Mouse (Mus musculus): Measurements from ENCODE around the gene Gmip. TPM values are rescaled to one million over a fixed set of nuclear protein-coding genes. Genes with fewer than 3 reads are reported as not detected.

Gmip gene
- total and polyA plus RNA-seq, 3 experiments = 48.0 to 85.2 (median 61.2) TPM

- DNase-seq (ENCODE audit: low spot score) = peak; percentile 73
- TF ChIP-seq GATA2 (IDR thresholded peaks at IDR 0.05; ENCODE audit: borderline replicate concordance, low read depth, low read length) (no peak), TAL1 (conservative IDR thresholded peaks at IDR 0.05; ENCODE audit: low read depth, low read length) (no peak), CTCF (IDR thresholded peaks at IDR 0.05; ENCODE audit: low read depth, low read length) (no peak), GATA1 (IDR thresholded peaks at IDR 0.05; ENCODE audit: borderline replicate concordance, low read length) (no peak), POLR2AphosphoS5 (IDR thresholded peaks at IDR 0.05; ENCODE audit: insufficient replicate concordance, low read depth, low read length) (no peak)
- Histone ChIP-seq H3K9me3 (replicated peaks) (no peaks in the 10 kb centered on the region), H3K36me3 (replicated peaks) (peaks cover 50% of the 10 kb centered on the region), H3K4me3 (ENCODE audit: low read depth, low read length) (peak overlapping the region; percentile 100), H3K27me3 (ENCODE audit: insufficient read depth, low read length) (no peaks in the 10 kb centered on the region), H3K4me1 (ENCODE audit: insufficient read depth, low read depth, low read length) (peaks cover 35% of the 10 kb centered on the region)
- no peak for ATAC-seq (ENCODE audit: extremely low read depth, insufficient number of reproducible peaks, low FRiP score, poor library complexity, severe bottlenecking)
Observed at GRCm38 (mm10) chr8:69791415-69792068, 16.9 kb upstream of the Gmip start.

- H3K9me3 ChIP-seq (replicated peaks) = no peaks in the 10 kb centered on the region
- no peak for ATAC-seq (ENCODE audit: extremely low read depth, insufficient number of reproducible peaks, low FRiP score, poor library complexity, severe bottlenecking)
- no peak for TF ChIP-seq POLR2AphosphoS5 (IDR thresholded peaks at IDR 0.05; ENCODE audit: insufficient replicate concordance, low read depth, low read length)
- TF ChIP-seq GATA1 (IDR thresholded peaks at IDR 0.05; ENCODE audit: borderline replicate concordance, low read length) = no peak
- no peak for TF ChIP-seq CTCF (IDR thresholded peaks at IDR 0.05; ENCODE audit: low read depth, low read length)
- no peak for TF ChIP-seq GATA2 (IDR thresholded peaks at IDR 0.05; ENCODE audit: borderline replicate concordance, low read depth, low read length)
- TF ChIP-seq TAL1 (conservative IDR thresholded peaks at IDR 0.05; ENCODE audit: low read depth, low read length) = no peak
Observed at GRCm38 (mm10) chr8:69793666-69794065, 14.8 kb upstream of the Gmip start.

GRCm38 (mm10) chr8:69794096-69794495 lies 14.4 kb upstream of the Gmip start:
- no peaks in the 10 kb centered on the region for H3K9me3 ChIP-seq (replicated peaks)
- TF ChIP-seq GATA1 (IDR thresholded peaks at IDR 0.05; ENCODE audit: borderline replicate concordance, low read length) (no peak), CTCF (IDR thresholded peaks at IDR 0.05; ENCODE audit: low read depth, low read length) (no peak), POLR2AphosphoS5 (IDR thresholded peaks at IDR 0.05; ENCODE audit: insufficient replicate concordance, low read depth, low read length) (no peak), GATA2 (IDR thresholded peaks at IDR 0.05; ENCODE audit: borderline replicate concordance, low read depth, low read length) (no peak), TAL1 (conservative IDR thresholded peaks at IDR 0.05; ENCODE audit: low read depth, low read length) (no peak)
- peaks cover 73% of the 10 kb centered on the region for H3K36me3 ChIP-seq (replicated peaks)
- no peak for ATAC-seq (ENCODE audit: extremely low read depth, insufficient number of reproducible peaks, low FRiP score, poor library complexity, severe bottlenecking)
- DNase-seq (ENCODE audit: low spot score) = no peak
- peaks cover 38% of the 10 kb centered on the region for H3K4me1 ChIP-seq (ENCODE audit: insufficient read depth, low read depth, low read length)
- no peak overlapping the region for H3K4me3 ChIP-seq (ENCODE audit: low read depth, low read length)
- no peaks in the 10 kb centered on the region for H3K27me3 ChIP-seq (ENCODE audit: insufficient read depth, low read length)

More at GRCm38 (mm10) chr8:69793666-69794065, 14.8 kb upstream of the Gmip start:
- DNase-seq (ENCODE audit: low spot score) = no peak
- Histone ChIP-seq H3K4me1 (ENCODE audit: insufficient read depth, low read depth, low read length) (peaks cover 41% of the 10 kb centered on the region), H3K36me3 (replicated peaks) (peaks cover 71% of the 10 kb centered on the region), H3K27me3 (ENCODE audit: insufficient read depth, low read length) (no peaks in the 10 kb centered on the region), H3K4me3 (ENCODE audit: low read depth, low read length) (no peak overlapping the region)

- Histone ChIP-seq H3K4me1 (ENCODE audit: insufficient read depth, low read depth, low read length) (peaks cover 30% of the 10 kb centered on the region), H3K27me3 (ENCODE audit: insufficient read depth, low read length) (no peaks in the 10 kb centered on the region), H3K36me3 (replicated peaks) (peaks cover 79% of the 10 kb centered on the region), H3K9me3 (replicated peaks) (no peaks in the 10 kb centered on the region), H3K4me3 (ENCODE audit: low read depth, low read length) (no peak overlapping the region)
- DNase-seq (ENCODE audit: low spot score) (no peak), ATAC-seq (ENCODE audit: extremely low read depth, insufficient number of reproducible peaks, low FRiP score, poor library complexity, severe bottlenecking) (no peak)
- no peak for TF ChIP-seq TAL1 (conservative IDR thresholded peaks at IDR 0.05; ENCODE audit: low read depth, low read length)
- no peak for TF ChIP-seq GATA2 (IDR thresholded peaks at IDR 0.05; ENCODE audit: borderline replicate concordance, low read depth, low read length)
- no peak for TF ChIP-seq CTCF (IDR thresholded peaks at IDR 0.05; ENCODE audit: low read depth, low read length)
- no peak for TF ChIP-seq POLR2AphosphoS5 (IDR thresholded peaks at IDR 0.05; ENCODE audit: insufficient replicate concordance, low read depth, low read length)
- no peak for TF ChIP-seq GATA1 (IDR thresholded peaks at IDR 0.05; ENCODE audit: borderline replicate concordance, low read length)
Observed at GRCm38 (mm10) chr8:69794901-69795300, 13.6 kb upstream of the Gmip start.

GRCm38 (mm10) chr8:69796721-69797345 lies 11.6 kb upstream of the Gmip start:
- Histone ChIP-seq H3K4me3 (ENCODE audit: low read depth, low read length) (no peak overlapping the region), H3K36me3 (replicated peaks) (peaks cover 96% of the 10 kb centered on the region), H3K9me3 (replicated peaks) (no peaks in the 10 kb centered on the region), H3K27me3 (ENCODE audit: insufficient read depth, low read length) (no peaks in the 10 kb centered on the region), H3K4me1 (ENCODE audit: insufficient read depth, low read depth, low read length) (peaks cover 33% of the 10 kb centered on the region)
- DNase-seq (ENCODE audit: low spot score) (no peak), ATAC-seq (ENCODE audit: extremely low read depth, insufficient number of reproducible peaks, low FRiP score, poor library complexity, severe bottlenecking) (no peak)
- no peak for TF ChIP-seq TAL1 (conservative IDR thresholded peaks at IDR 0.05; ENCODE audit: low read depth, low read length)
- TF ChIP-seq GATA1 (IDR thresholded peaks at IDR 0.05; ENCODE audit: borderline replicate concordance, low read length) = no peak

- no peak for DNase-seq (ENCODE audit: low spot score)
- no peaks in the 10 kb centered on the region for H3K27me3 ChIP-seq (ENCODE audit: insufficient read depth, low read length)
- peaks cover 26% of the 10 kb centered on the region for H3K4me1 ChIP-seq (ENCODE audit: insufficient read depth, low read depth, low read length)
- no peak for TF ChIP-seq POLR2AphosphoS5 (IDR thresholded peaks at IDR 0.05; ENCODE audit: insufficient replicate concordance, low read depth, low read length)
- TF ChIP-seq CTCF (IDR thresholded peaks at IDR 0.05; ENCODE audit: low read depth, low read length) = no peak
- TF ChIP-seq TAL1 (conservative IDR thresholded peaks at IDR 0.05; ENCODE audit: low read depth, low read length) = no peak
- no peak for TF ChIP-seq GATA1 (IDR thresholded peaks at IDR 0.05; ENCODE audit: borderline replicate concordance, low read length)
- no peak for TF ChIP-seq GATA2 (IDR thresholded peaks at IDR 0.05; ENCODE audit: borderline replicate concordance, low read depth, low read length)
- H3K9me3 ChIP-seq (replicated peaks) = no peaks in the 10 kb centered on the region
- H3K4me3 ChIP-seq (ENCODE audit: low read depth, low read length) = no peak overlapping the region
- ATAC-seq (ENCODE audit: extremely low read depth, insufficient number of reproducible peaks, low FRiP score, poor library complexity, severe bottlenecking) = no peak
- peaks cover 98% of the 10 kb centered on the region for H3K36me3 ChIP-seq (replicated peaks)
Observed at GRCm38 (mm10) chr8:69797661-69798060, 10.8 kb upstream of the Gmip start.
